Mouse (Mus musculus) v-Abl transformed pro-B cells (cell line): ENCODE data around the gene 1700019D03Rik.

Source experiments
- in situ Hi-C, 2 experiments: fragments of 400-800 bp; cut with MboI; formaldehyde crosslinking; loops; one replicate each; pipeline ENCODE4 v1.15.1; 2025; ENCODE audit not compliant: unreplicated experiment in 2 of 2

Gene 1700019D03Rik

DNA sequence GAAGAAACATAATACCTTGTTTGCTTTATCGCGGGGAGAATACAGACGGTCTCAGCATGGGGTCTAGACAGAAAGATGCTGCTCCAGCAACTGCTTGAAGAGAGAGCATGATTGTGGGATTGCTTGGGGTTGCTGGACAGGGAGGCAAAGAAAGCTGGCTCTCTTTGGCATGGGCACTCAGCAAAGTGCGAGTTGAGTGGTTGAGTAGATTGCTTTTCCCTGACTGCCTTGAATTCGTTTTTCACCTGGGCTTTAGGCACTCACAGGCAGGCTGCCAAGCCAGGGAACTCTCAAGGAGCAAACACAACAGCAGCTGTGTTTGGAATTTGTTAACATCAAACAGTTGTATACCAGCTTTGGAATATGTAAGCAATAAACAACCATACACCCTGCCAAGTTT, at the start of gene 1700019D03Rik:
TSS of gene 1700019D03Rik (minus strand) at position 101 of the 400 bp plus-strand sequence.
- in situ Hi-C loops = no loop called here

DNA sequence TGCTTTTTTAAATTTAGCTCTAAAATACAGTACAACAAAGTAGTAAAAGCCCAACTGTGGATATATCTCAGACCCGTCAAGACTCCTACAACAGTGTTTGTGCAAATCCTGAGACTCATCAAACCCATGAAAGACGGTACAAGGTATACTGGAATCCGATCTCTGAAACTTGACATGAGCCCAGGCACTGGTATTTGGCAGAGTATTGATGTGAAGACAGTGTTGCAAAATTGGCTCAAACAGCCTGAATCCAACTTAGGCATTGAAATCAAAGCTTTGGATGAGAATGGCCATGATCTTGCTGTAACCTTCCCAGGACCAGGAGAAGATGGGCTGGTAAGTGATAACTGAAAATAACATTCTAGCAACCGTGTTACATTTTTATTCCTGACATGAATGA, 43.9 kb upstream of the 1700019D03Rik start:
- in situ Hi-C loops = loop anchor here (5.0 to 25.0 kb wide), 2 partner anchors 198 to 643 kb away; partner anchors contain the start of gene Dnah7a (in 1 of the 2)

DNA sequence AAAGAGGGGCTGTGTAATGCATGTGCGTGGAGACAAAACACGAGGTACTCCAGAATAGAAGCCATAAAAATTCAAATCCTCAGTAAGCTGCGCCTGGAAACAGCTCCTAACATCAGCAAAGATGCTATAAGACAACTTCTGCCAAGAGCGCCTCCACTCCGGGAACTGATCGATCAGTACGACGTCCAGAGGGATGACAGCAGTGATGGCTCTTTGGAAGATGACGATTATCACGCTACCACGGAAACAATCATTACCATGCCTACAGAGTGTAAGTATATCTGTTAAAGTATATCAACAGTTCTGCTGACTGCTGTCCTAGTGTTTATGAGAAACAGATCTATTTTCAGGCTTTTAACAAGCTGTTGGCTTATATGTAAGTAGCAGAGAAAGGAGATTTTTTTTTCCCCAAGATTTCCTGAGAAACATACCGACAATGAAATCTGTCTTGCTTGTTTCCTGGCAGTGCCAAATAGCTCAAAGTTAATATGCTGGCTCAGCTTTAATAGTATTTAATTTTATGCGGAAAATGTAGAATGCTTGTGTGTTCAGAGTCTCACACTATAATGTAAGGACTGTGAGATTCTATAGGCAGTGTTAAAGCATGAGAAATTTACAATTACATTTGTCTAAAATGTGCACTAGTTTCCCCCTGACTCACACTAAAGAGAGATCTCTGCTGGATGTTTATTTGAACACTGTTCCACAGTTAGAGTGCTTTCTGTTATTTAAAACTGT, 42.1 kb upstream of the 1700019D03Rik start:
- in situ Hi-C loops = loop anchor here (5.0 to 25.0 kb wide), 2 partner anchors 200 to 645 kb away; partner anchors contain the start of gene Dnah7a (in 1 of the 2)

DNA sequence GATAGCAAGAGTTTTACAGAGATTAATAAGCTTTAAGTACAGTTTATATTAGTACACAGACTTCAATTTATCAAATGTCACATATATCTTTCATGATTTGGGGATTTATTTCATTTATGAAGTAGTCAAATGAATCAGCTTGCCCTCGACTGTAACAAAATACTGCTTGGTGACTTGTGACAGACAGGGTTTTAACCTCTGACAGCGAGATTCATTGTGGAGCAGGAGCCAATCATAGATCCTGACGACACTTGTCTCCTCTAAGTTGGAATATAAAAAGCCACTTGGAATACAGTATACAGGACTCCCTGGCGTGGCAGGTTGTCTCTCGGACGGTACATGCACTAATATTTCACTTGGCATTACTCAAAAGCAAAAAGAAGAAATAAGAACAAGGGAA, 41.4 kb upstream of the 1700019D03Rik start, which contains the start of gene Mstn:
TSS of gene Mstn (plus strand) at position 301 of the 400 bp plus-strand sequence.
- in situ Hi-C loops = loop anchor here (5.0 to 25.0 kb wide), 2 partner anchors 201 to 646 kb away; partner anchors contain the start of gene Dnah7a (in 1 of the 2)

DNA sequence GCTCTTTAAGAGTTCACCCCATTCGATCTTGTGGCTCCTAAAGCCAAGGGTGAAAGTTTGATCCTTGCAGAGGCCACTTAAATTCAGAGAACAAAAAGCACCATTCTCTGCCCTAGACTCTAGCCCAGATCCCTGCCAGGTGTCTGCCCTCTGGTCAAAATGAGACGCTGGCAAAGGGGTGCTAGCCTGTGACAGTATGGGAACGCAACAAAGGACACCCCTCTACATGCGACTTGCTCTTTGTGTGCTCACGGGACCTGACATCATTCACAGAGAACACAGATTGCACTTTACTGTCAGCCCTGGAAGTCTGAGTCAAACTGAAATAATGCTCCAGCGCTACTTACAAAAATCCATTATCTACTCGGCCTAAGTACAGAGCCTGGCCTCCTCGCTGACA, 40.5 kb upstream of the 1700019D03Rik start:
- in situ Hi-C loops = loop anchor here (5.0 to 25.0 kb wide), 2 partner anchors 202 to 647 kb away; partner anchors contain the start of gene Dnah7a (in 1 of the 2)

DNA sequence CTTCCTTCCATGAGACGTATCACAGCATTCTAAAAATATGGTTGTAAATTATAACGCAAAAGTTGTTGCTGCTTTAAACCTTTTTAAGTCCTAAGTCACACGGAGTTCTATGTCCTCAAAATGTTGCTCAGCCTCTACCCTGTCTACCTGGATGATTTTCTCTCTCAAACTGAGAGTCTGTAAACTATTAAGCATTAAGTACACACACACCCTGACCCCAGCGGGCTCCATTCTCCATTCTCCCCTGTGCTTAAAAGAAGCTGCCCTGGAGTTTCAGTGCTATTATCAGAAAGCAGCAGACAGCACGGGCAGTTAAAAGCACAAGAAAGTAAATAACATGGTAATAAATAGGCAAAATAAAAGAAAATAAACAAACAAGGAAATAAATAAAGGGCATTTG, 39.1 kb upstream of the 1700019D03Rik start:
- in situ Hi-C loops = loop anchor here (5.0 to 25.0 kb wide), 6 partner anchors 203 to 1326 kb away; partner anchors contain the start of genes Asdurf (in 2 of the 2), Asnsd1 (in 2 of the 2) and Gm28551 (in 2 of the 2)

DNA sequence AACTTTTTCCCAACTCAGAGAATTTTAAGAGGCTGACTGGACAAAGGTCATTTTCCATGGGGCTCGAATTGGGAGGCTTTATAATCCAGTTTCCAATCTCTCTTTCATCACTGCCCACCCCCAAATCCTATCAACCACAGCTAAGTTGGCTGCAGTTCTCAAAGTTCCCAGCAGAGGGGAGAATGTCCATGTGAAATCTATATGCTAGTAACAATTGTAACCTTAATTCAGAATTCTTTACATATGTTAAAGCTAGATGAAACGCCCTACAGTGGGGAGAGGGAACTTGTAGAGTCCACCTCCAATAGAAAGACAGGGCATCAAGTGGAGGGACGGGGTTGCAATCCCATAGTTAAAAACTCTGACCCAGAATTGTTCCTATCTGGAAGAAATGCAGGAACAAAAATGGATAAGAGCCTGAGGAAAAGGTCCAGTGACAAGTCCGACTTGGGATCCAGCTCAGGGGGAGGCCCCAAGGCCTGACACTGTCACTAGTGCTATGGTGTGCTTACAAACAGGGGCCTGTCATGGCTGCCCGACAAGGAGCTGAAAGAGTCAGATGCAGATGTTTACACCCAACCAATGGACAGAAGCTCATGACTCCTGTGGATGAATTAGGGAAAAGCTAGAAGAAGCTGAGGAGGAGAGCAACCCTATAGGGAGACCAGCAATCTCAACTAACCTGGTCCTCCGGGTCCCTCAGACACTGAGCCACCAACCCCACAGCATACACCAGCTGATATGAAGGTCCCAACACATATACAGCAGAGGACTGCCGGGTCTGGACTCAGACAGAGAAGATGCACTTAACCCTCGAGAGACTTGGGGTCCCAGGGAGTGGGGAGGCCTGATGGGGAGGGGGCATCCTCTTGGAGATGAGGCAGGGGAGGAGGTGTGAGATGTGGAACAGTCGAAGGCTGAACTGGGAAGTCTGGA, 33.4 kb upstream of the 1700019D03Rik start:
- in situ Hi-C loops = loop anchor here (5.0 to 25.0 kb wide), 6 partner anchors 209 to 1331 kb away; partner anchors contain the start of gene Dnah7a (in 1 of the 2)

DNA sequence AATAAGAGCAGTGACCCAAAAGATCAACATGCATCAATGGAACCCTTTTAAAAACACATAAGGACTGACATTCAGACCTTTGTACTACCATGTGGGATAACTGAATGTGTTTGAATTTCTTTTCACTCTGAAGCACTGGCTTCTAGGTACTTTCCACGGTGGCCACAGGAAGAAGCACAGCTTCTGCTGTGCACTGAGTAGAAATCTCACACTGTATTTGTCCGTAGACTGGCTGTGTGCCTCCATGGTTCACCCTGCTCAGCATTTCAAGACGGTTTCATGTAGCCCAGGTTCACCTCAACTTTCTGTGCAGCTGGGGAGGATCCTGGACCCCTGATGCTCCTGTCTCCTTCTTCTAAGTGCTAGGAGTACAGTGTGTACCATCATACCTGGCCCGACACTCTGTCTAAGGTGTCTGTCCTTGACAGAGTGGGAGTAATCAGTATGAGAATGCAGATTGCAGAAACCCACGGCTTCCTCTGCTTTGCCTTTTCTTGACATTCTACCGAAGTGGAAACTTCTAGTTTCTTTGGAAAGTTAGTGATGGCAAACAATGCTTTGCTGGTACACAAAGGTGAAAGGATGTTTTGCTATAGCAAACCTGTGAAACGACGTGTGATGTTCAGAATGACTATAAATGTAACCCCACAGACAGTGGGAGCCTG, 29.9 kb upstream of the 1700019D03Rik start:
- in situ Hi-C loops = loop anchor here (5.0 to 25.0 kb wide), 7 partner anchors 212 to 1912 kb away; partner anchors contain the start of gene Dnah7a (in 1 of the 2)

DNA sequence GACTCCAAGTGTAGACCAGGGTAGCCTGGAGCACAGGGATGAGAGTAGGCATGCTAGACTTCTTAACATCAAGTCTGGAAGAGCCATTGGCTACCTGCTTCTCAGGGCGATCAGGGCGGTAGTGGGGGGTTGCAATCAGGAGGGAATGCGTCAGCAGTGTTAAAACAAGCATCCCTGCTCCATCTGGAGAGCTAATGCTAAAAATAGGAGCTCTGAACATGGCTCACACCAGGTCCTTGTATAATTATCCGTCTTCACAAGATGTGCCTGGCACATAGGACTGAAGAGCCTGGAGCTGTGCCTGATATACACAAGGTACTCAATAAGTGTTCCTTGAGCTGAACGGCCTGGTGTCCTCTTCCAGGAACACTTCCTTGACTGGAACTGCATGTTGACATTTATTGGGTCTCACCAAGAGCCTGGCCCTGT, 17.5 kb upstream of the 1700019D03Rik start:
- in situ Hi-C loops = loop anchor here in 1 of 2 experiments (25.0 kb wide), 1 partner anchor 1925 kb away; no protein-coding TSS in a partner anchor

DNA sequence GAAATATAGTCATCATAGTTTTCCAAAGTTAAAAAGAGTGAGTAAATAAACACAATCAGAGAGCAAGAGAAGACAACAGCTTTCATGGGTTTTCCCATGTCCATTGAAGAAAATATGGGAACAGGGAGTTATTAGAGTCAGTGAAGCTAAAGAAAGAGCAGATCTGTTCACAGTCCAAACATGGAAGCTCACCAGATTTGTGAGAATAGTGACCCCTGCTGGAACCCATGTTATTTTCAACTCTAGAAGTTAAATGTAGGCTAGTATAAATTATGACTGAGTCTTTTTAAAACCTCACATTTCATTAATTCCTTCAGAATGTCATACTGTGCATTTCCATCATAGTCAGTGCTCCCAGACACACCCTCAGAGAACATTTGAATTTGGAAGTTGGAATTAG, 12.6 kb upstream of the 1700019D03Rik start:
- in situ Hi-C loops = loop anchor here in 1 of 2 experiments (5.0 to 25.0 kb wide), 2 partner anchors 390 to 1930 kb away; no protein-coding TSS in a partner anchor

DNA sequence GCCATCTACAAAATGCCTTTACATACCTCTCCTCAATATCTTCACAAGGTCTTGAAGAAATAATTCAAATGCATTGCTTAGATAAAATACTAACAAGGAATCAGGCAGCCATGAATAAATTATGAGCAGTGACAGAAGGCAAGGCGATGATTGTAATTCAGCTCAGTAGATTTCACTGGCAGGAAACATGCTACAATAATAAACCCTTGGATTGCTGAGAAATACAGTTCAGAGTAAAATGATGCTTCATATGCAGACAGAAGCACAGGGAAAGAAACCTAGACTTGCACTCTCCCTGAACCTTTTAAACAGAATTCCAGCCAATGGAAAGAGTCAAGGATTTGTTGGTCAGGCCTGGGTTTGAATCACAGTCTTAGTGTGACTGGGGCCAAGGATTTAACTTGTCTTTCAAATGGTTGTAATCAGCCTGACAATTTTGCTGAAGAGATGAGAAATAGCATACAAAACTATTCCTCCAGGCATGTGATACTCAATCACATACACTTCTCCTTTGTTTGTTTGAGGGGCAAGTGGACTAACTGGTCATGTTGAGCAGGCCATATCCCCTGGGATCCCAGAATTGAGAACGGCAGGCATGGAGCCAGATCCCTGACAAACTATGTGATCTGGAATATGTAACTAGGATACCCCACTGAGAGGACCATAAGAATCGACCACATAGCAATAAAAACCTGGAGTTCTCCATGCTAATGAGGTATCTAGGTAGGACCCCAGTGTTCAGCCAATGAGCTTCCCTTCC, 1.1 kb downstream of the 1700019D03Rik start:
- in situ Hi-C loops = no loop called here

DNA sequence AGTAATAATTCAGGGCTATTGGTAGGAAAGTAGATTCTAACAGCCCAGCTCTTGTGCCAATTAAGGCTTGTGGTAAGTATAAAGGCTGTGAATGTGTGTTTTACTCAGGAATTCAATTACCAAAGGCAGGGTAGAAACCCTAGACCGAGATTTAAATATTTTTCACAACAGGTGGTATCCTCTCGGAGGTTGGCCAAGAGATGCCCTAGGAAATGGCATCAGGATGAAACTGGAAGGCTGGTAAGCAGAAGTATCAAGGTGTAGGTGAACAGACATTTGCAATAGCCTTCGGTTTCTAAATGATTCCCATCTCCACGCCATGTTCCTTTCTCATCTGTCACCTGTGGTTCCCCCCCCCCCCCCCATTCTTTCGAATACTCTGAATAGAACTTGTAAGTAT, 4.4 kb downstream of the 1700019D03Rik start:
- in situ Hi-C loops = no loop called here

DNA sequence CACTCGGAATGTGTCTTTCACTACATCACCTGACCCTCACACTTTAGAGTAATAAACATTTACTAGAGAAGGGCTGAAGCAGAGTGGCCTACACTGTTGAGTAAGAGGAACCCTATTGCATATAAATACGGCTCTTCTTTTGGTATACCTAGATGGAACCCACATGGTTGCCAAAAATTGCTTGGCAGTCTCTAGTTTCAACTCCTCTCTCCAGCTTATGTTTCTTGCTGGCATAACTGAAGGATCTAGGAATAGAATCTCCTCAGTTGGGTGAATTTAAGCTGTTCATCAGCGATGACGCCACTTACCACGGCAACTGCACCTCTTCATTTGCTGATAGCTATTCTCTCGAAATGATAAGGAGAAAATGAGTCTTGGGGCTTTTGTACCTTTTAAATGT, 5.3 kb downstream of the 1700019D03Rik start:
- in situ Hi-C loops = no loop called here

DNA sequence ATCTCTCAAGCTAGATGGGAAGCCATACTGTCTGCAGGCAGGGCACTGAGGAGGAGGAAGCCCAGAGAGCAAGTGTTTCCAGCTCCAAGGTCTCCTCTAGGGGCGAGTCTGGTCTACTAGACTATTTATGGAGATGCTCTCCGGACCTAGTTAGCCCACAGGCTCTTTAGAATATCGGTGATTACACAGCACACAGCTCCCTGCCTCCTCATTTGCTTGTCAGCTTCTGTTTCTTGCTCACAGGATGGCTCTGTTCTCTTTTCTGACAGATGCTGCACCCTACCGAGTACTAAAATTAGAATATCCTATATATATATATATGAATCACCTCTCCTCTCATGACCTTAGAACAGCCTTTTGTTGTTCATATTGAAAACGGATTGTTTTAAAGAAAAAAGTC, 33.3 kb downstream of the 1700019D03Rik start:
- in situ Hi-C loops = no loop called here

DNA sequence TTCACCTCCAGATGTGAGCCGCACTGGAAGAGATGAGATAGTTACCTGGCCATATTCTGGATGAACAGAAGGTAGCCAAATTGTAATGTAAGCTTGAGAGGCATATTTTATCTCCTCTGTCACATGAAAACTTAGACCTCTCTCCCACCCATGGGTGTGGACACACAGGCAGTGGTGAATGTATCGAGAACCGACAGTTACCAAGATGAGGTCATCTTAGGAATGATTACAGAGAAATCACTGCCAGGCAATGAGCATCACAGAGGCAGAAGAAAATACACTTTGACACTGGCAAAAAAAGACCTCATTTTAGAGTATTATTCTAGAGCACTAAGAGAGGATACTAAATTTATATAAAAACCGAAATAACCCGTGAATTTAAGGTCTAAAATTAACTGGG, 46.8 kb downstream of the 1700019D03Rik start:
- in situ Hi-C loops = loop anchor here in 1 of 2 experiments (25.0 kb wide), 1 partner anchor 211 kb away; no protein-coding TSS in a partner anchor

DNA sequence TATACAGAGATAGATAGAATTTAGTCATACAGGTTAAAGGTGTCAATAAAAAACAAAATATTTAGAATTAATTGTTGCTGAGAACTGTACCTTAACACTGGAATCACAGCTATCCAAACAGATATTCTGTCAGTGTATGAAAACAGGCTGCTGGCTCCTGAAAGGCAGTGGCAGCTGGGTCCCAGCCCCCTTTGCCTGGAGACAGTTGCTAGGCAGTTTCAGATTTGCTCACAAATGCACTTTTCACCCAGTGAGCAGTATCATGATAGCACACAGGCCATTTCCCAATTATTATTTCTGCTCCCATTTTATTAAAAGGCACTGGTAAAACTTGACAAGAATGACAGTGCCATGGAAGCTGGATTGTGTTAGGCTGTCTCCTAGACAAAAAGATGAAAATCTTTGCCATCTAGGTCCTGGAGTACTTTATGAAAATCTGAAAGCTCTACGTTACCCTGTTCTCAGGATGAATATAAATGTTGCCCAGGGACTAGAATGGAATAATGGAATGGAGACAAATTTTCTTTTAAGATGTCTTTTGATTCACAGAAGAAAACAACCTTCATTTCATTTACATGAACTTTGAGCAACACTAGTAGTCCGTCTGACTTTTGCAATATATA, 48.0 kb downstream of the 1700019D03Rik start:
- in situ Hi-C loops = loop anchor here in 1 of 2 experiments (25.0 kb wide), 1 partner anchor 210 kb away; no protein-coding TSS in a partner anchor

DNA sequence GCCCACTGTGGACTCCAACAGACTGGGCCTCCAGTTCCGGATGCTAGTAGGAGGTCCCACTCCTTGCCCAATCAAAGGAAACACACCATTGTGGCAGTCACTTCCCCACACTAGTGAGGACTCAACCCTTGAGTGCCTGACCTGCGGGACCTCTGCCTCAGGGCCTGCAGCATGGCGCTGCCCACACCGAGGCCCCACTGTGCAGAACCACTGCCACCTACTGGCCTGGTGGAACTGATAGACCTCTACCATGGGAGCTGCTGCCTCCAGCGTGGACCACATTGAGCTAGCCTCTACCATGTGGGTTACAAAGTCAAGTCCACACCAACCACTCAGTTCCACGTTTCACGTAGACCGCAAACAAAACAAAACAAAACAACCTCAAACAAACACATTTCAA, 55.4 kb downstream of the 1700019D03Rik start:
- in situ Hi-C loops = loop anchor here in 1 of 2 experiments (25.0 kb wide), 1 partner anchor 202 kb away; no protein-coding TSS in a partner anchor

DNA sequence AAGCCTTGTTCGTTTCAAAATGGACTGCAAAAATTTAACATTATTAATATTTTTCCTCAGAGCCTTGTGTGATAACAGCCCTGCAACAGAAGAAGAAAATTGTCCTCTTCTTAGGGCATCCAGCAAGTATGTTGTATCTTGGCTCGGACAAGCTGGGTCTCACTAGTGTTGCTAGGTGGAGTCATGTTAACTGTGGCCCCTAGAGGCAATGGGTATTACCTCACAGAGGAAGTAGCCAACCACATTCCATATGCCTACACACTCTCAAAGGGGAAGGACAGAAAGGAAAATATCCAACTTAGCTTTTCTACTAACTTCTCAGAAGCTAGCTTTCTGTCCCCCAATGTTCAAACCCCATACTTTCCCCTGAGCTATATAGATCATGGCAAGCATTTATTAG, 56.9 kb downstream of the 1700019D03Rik start:
- in situ Hi-C loops = loop anchor here in 1 of 2 experiments (25.0 kb wide), 1 partner anchor 201 kb away; no protein-coding TSS in a partner anchor
